Mouse (Mus musculus) hindbrain, embryonic 11.5 days (tissue): ENCODE measurements around the gene Gm44511. TPM values are rescaled to one million over a fixed set of nuclear protein-coding genes. Genes with fewer than 3 reads are reported as not detected.
"Not testable (repeated sequence)": the region's sequence is repeated elsewhere in the genome, so short reads cannot be mapped to it uniquely, and the experiment has no call there.

ENCODE experiments used
- ATAC-seq: fragments of 200-750 bp; cut with Nextera tagmentation; 2 replicates; pipeline ENCODE4 v1.8.0; 2017; ENCODE audit warnings: mild to moderate bottlenecking, moderate TSS enrichment, moderate library complexity; ENCODE audit not compliant: low FRiP score
- DNase-seq: peaks from one replicate; pipeline ENCODE4 v3.0.0-alpha.2; 2015; ENCODE audit warnings: low spot score
- H3K27ac ChIP-seq: fragments of 300-500 bp; sonication (generic); 2 replicates; pipeline ENCODE4 v1.5.1; 2014; ENCODE audit warnings: mild to moderate bottlenecking, low read depth, low read length
- H3K27me3 ChIP-seq: fragments of 300-500 bp; sonication (generic); 2 replicates; pipeline ENCODE4 v1.6.1; 2014; ENCODE audit warnings: mild to moderate bottlenecking, low read length, moderate library complexity, mixed read lengths; ENCODE audit not compliant: control insufficient read depth, insufficient read depth
- H3K36me3 ChIP-seq: fragments of 300-500 bp; sonication (generic); 2 replicates; pipeline ENCODE4 v1.6.1; 2014; ENCODE audit warnings: mild to moderate bottlenecking, low read length, moderate library complexity, mixed read lengths; ENCODE audit not compliant: control insufficient read depth, insufficient read depth
- H3K4me1 ChIP-seq: fragments of 300-500 bp; sonication (generic); replicated peaks from 2 replicates; pipeline ENCODE4 v1.6.1; 2014; ENCODE audit warnings: low read length, mixed read lengths; ENCODE audit not compliant: control insufficient read depth, insufficient read depth
- H3K4me2 ChIP-seq: fragments of 300-500 bp; sonication (generic); replicated peaks from 2 replicates; pipeline ENCODE4 v1.6.1; 2014; ENCODE audit warnings: mild to moderate bottlenecking, low read depth, low read length
- H3K4me3 ChIP-seq: fragments of 300-500 bp; sonication (generic); 2 replicates; pipeline ENCODE4 v1.5.1; 2014; ENCODE audit warnings: low read depth, low read length
- H3K9ac ChIP-seq: fragments of 300-500 bp; sonication (generic); 2 replicates; pipeline ENCODE4 v1.6.1; 2014; ENCODE audit warnings: low read depth, low read length
- H3K9me3 ChIP-seq: fragments of 300-500 bp; sonication (generic); 2 replicates; pipeline ENCODE4 v1.6.1; 2016; ENCODE audit warnings: low read length; ENCODE audit not compliant: control insufficient read depth
- WGBS: fragments of 180-500 bp; shearing (Covaris S2); extraction: QIAGEN DNeasy Blood & Tissue Kit; methylation state at CpG from one replicate; pipeline ENCODE4 v1.1.7; 2014; 5-methylcytosine and 5-hydroxymethylcytosine counted together
- polyA plus RNA-seq: library from polyadenylated mRNA; unstranded; fragments of >200 nt; fragmentation: Nextera tagmentation; extraction: Ambion mirVana; gene quantifications from 2 replicates; pipeline ENCODE4 v1.2.1, GENCODE M21; 2014

The Gm44511 gene
- polyA plus RNA-seq, 1 experiment from 2014 or later, result not detected

- no peak overlapping the region for H3K27ac ChIP-seq
- WGBS, result 46% methylated on average over 5 of the region's 5 CpGs
- no peak for ATAC-seq
- H3K4me3 ChIP-seq, result peak overlapping the region; percentile 63
- peak; percentile 43 for DNase-seq
- H3K4me1 ChIP-seq, result no peaks in the 10 kb centered on the region
- no peaks in the 10 kb centered on the region for H3K36me3 ChIP-seq
- H3K9me3 ChIP-seq, result no peaks in the 10 kb centered on the region
- H3K4me2 ChIP-seq, result peak overlapping the region; percentile 20; the same call in 1 of the 2 replicates
- no peaks in the 10 kb centered on the region for H3K27me3 ChIP-seq
- H3K9ac ChIP-seq, result peak overlapping the region; percentile 32; the same call in 1 of the 2 replicates
Observed at GRCm38 (mm10) chr6:128761144-128761540, 65.0 kb downstream of the Gm44511 start.

- not testable (repeated sequence) for H3K27me3 ChIP-seq
- peak overlapping the region; percentile 47; the same call in 1 of the 2 replicates for H3K27ac ChIP-seq
Observed at GRCm38 (mm10) chr6:128760416-128761143, 65.5 kb downstream of the Gm44511 start.

GRCm38 (mm10) chr6:128760016-128760415, 66.1 kb downstream of the Gm44511 start:
- H3K4me2 ChIP-seq, H3K36me3 ChIP-seq, H3K4me1 ChIP-seq, H3K27me3 ChIP-seq, H3K9me3 ChIP-seq: not testable (repeated sequence)
- DNase-seq, result peak; percentile 93
- Histone ChIP-seq H3K4me3 (peak overlapping the region; percentile 63), H3K27ac (peak overlapping the region; percentile 47; the same call in 1 of the 2 replicates), H3K9ac (peak overlapping the region; percentile 71)
- ATAC-seq, result peak; percentile 50
- under 1% methylated on average over 22 of the region's 22 CpGs for WGBS

More at GRCm38 (mm10) chr6:128760416-128761143, 65.5 kb downstream of the Gm44511 start:
- DNase-seq, result peak; percentile 92
- H3K4me3 ChIP-seq, result peak overlapping the region; percentile 63
- WGBS, result under 1% methylated on average over 39 of the region's 44 CpGs
- not testable (repeated sequence) for H3K9me3 ChIP-seq, H3K4me1 ChIP-seq, H3K36me3 ChIP-seq
- ATAC-seq, result peak; percentile 80
- peak overlapping the region; percentile 26; the same call in 1 of the 2 replicates for H3K4me2 ChIP-seq
- H3K9ac ChIP-seq, result peak overlapping the region; percentile 71

GRCm38 (mm10) chr6:128759221-128759950, 66.7 kb downstream of the Gm44511 start:
- ATAC-seq (no peak), DNase-seq (peak; percentile 20)
- Histone ChIP-seq H3K4me3 (no peak overlapping the region), H3K27me3 (no peaks in the 10 kb centered on the region), H3K9ac (no peak overlapping the region), H3K4me2 (no peak overlapping the region), H3K27ac (no peak overlapping the region), H3K9me3 (no peaks in the 10 kb centered on the region), H3K4me1 (no peaks in the 10 kb centered on the region), H3K36me3 (no peaks in the 10 kb centered on the region)
- WGBS, result 81% methylated on average over 5 of the region's 5 CpGs

GRCm38 (mm10) chr6:128755402-128755763, 70.7 kb downstream of the Gm44511 start:
- not testable (repeated sequence) for H3K36me3 ChIP-seq, H3K4me3 ChIP-seq, ATAC-seq, H3K9me3 ChIP-seq, H3K27ac ChIP-seq, H3K4me1 ChIP-seq, H3K9ac ChIP-seq, H3K27me3 ChIP-seq, H3K4me2 ChIP-seq, DNase-seq
- WGBS, result 71% methylated on average over 4 of the region's 4 CpGs

- H3K9ac ChIP-seq, ATAC-seq, H3K9me3 ChIP-seq, H3K36me3 ChIP-seq, H3K27ac ChIP-seq, H3K4me1 ChIP-seq, H3K4me2 ChIP-seq, H3K4me3 ChIP-seq, H3K27me3 ChIP-seq, DNase-seq: not testable (repeated sequence)
- 87% methylated on average over 12 of the region's 12 CpGs for WGBS
Observed at GRCm38 (mm10) chr6:128754748-128755401, 71.2 kb downstream of the Gm44511 start.

GRCm38 (mm10) chr6:128754265-128754664, 71.8 kb downstream of the Gm44511 start:
- 44% methylated on average over 10 of the region's 10 CpGs for WGBS
- not testable (repeated sequence) for H3K4me3 ChIP-seq, H3K27ac ChIP-seq, H3K4me1 ChIP-seq, H3K4me2 ChIP-seq, H3K36me3 ChIP-seq, H3K9me3 ChIP-seq, H3K9ac ChIP-seq, H3K27me3 ChIP-seq
- DNase-seq (peak; percentile 19), ATAC-seq (peak; percentile 67)

- 48% methylated on average over 7 of the region's 8 CpGs for WGBS
- not testable (repeated sequence) for H3K9me3 ChIP-seq, H3K4me2 ChIP-seq, H3K9ac ChIP-seq, H3K4me3 ChIP-seq, H3K4me1 ChIP-seq, H3K27ac ChIP-seq, H3K36me3 ChIP-seq, H3K27me3 ChIP-seq
- DNase-seq, result peak; percentile 79
- ATAC-seq, result peak; percentile 94
Observed at GRCm38 (mm10) chr6:128753610-128754224, 72.4 kb downstream of the Gm44511 start.
